Mouse (Mus musculus) intestine, embryonic 14.5 days (tissue): ENCODE results near the gene D6Ertd527e. TPM values are rescaled to one million over a fixed set of nuclear protein-coding genes. Genes with fewer than 3 reads are reported as not detected.

ENCODE experiments used
- ATAC-seq: fragments of 200-750 bp; cut with Nextera tagmentation; replicated peaks from 2 replicates; pipeline ENCODE4 v1.8.0; 2017; ENCODE audit warnings: low read depth, moderate number of reproducible peaks, moderate TSS enrichment, moderate library complexity; ENCODE audit not compliant: low FRiP score, low TSS enrichment
- DNase-seq: peaks from one replicate; pipeline ENCODE4 v3.0.0-alpha.2; 2018; ENCODE audit warnings: low spot score
- H3K27ac ChIP-seq: fragments of 300-500 bp; sonication (generic); 2 replicates; pipeline ENCODE4 v1.5.1; 2014; ENCODE audit warnings: low read depth, mild to moderate bottlenecking, control low read depth
- H3K27me3 ChIP-seq: fragments of 300-500 bp; sonication (generic); replicated peaks from 2 replicates; pipeline ENCODE4 v1.6.1; 2014; ENCODE audit warnings: low read length, control low read depth; ENCODE audit not compliant: control insufficient read depth, insufficient read depth
- H3K36me3 ChIP-seq: fragments of 300-500 bp; sonication (generic); 2 replicates; pipeline ENCODE4 v1.6.1; 2014; ENCODE audit warnings: low read length, control low read depth; ENCODE audit not compliant: control insufficient read depth, insufficient read depth
- H3K4me1 ChIP-seq: fragments of 300-500 bp; sonication (generic); replicated peaks from 2 replicates; pipeline ENCODE4 v1.6.1; 2014; ENCODE audit warnings: low read length, control low read depth, mixed read lengths; ENCODE audit not compliant: control insufficient read depth, insufficient read depth
- H3K4me2 ChIP-seq: fragments of 300-500 bp; sonication (generic); 2 replicates; pipeline ENCODE4 v1.6.1; 2014; ENCODE audit warnings: low read length
- H3K4me3 ChIP-seq: fragments of 300-500 bp; sonication (generic); 2 replicates; pipeline ENCODE4 v1.5.1; 2014; ENCODE audit warnings: low read depth, low read length, control low read depth, mixed read lengths
- H3K9ac ChIP-seq: fragments of 300-500 bp; sonication (generic); 2 replicates; pipeline ENCODE4 v1.6.1; 2014; ENCODE audit warnings: mild to moderate bottlenecking, low read length
- H3K9me3 ChIP-seq: fragments of 300-500 bp; sonication (generic); 2 replicates; pipeline ENCODE4 v1.6.1; 2016; ENCODE audit warnings: low read length, control low read depth; ENCODE audit not compliant: control insufficient read depth
- WGBS: fragments of 180-500 bp; shearing (Covaris S2); extraction: QIAGEN DNeasy Blood & Tissue Kit; methylation state at CpG from one replicate; pipeline ENCODE4 v1.1.7; 2014; 5-methylcytosine and 5-hydroxymethylcytosine counted together
- polyA plus RNA-seq: library from polyadenylated mRNA; unstranded; fragments of >200 nt; fragmentation: Nextera tagmentation; extraction: Ambion mirVana; gene quantifications from 2 replicates; pipeline ENCODE4 v1.2.1, GENCODE M21; 2014

Gene D6Ertd527e
- polyA plus RNA-seq, 1 experiment from 2014 or later, result 0.61 TPM

DNA sequence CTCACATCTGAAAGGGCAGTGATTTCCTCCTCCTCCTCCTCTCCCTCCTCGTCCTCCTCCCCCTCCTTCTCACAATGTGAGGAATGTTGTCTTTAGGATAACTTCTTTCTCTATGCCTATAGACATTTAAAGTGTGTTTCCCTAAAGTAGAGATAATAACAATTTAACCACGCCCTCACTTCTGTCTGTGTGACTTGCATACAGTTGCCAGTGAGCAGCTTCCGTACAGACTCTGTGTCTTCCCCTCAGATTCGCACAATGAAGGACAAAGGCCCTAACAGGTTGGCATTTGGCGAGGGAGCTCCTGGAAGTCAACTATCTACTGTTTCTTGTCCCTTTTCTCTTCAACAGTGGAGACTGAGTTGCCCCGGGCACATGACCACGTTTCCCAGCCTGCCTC, 45.9 kb downstream of the D6Ertd527e start:
- Histone ChIP-seq H3K4me1 (no peaks in the 10 kb centered on the region), H3K4me3 (no peak overlapping the region), H3K9me3 (no peaks in the 10 kb centered on the region), H3K4me2 (no peak overlapping the region), H3K9ac (no peak overlapping the region), H3K27ac (no peak overlapping the region), H3K36me3 (no peaks in the 10 kb centered on the region), H3K27me3 (no peaks in the 10 kb centered on the region)
- ATAC-seq (no peak), DNase-seq (no peak)
- WGBS, result 76% methylated on average over 7 of the region's 7 CpGs

GRCm38 (mm10) chr6:87151427-87151826, 46.9 kb downstream of the D6Ertd527e start:
- no peak overlapping the region for H3K4me3 ChIP-seq
- no peak for ATAC-seq
- DNase-seq, result no peak
- 90% methylated on average over 8 of the region's 8 CpGs for WGBS
- no peaks in the 10 kb centered on the region for H3K4me1 ChIP-seq
- H3K27me3 ChIP-seq, result no peaks in the 10 kb centered on the region
- no peak overlapping the region for H3K9ac ChIP-seq
- H3K27ac ChIP-seq, result no peak overlapping the region
- no peaks in the 10 kb centered on the region for H3K36me3 ChIP-seq
- no peak overlapping the region for H3K4me2 ChIP-seq
- no peaks in the 10 kb centered on the region for H3K9me3 ChIP-seq

GRCm38 (mm10) chr6:87152461-87153230, 48.1 kb downstream of the D6Ertd527e start:
- Histone ChIP-seq H3K27me3 (no peaks in the 10 kb centered on the region), H3K4me3 (no peak overlapping the region), H3K36me3 (no peaks in the 10 kb centered on the region), H3K4me1 (no peaks in the 10 kb centered on the region), H3K9ac (no peak overlapping the region), H3K27ac (no peak overlapping the region), H3K9me3 (no peaks in the 10 kb centered on the region), H3K4me2 (no peak overlapping the region)
- DNase-seq (no peak), ATAC-seq (no peak)
- WGBS, result 67% methylated on average over 21 of the region's 21 CpGs

DNA sequence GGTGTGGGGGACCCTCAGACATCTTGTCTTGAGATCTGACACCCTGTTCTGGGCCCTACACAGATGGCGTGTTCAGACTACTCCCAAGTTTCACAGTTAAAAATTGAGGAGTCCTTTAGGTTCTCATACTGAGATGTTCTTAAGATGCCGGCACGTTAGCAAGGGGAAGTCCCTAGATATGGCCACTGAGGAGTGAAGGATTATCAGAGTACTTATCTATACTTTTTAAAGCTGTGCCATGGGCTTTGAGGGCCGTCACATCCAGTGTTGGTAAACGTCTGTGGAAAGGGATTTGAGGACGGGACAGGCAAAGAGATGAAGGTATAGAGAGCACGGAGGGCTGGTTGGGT, 48.7 kb downstream of the D6Ertd527e start:
- no peak overlapping the region for H3K27ac ChIP-seq
- H3K4me2 ChIP-seq, result no peak overlapping the region
- no peaks in the 10 kb centered on the region for H3K9me3 ChIP-seq
- no peaks in the 10 kb centered on the region for H3K27me3 ChIP-seq
- 77% methylated on average over 7 of the region's 7 CpGs for WGBS
- no peak overlapping the region for H3K4me3 ChIP-seq
- H3K36me3 ChIP-seq, result 0 out of 2 replicates have a peak, but pooled peaks cover 2% of the 10 kb centered on the region
- no peak for ATAC-seq
- no peak overlapping the region for H3K9ac ChIP-seq
- H3K4me1 ChIP-seq, result no peaks in the 10 kb centered on the region
- DNase-seq, result no peak

DNA sequence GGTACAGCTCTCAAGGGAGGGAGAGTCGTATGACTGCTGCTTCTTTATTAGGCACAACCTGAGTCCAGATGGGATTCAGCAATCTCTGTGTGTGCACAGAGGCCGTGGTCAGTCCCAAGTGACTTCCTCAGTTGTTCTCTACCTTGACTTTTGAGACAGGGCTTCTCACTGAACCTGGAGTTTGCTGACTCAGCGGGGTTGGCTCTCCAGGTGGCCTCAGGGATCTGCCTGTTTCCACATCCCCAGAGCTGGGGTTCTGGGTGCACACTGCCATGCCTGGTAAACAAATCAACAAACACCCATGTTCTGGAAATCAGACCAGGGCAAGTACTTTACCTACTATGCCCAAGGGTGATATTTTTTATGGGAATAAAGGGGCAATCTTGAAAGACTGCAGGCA, 49.3 kb downstream of the D6Ertd527e start:
- Histone ChIP-seq H3K27me3 (no peaks in the 10 kb centered on the region), H3K4me1 (no peaks in the 10 kb centered on the region), H3K9ac (no peak overlapping the region), H3K27ac (no peak overlapping the region), H3K4me3 (no peak overlapping the region), H3K9me3 (no peaks in the 10 kb centered on the region), H3K4me2 (no peak overlapping the region), H3K36me3 (0 out of 2 replicates have a peak, but pooled peaks cover 2% of the 10 kb centered on the region)
- WGBS, result 86% methylated on average over 3 of the region's 3 CpGs
- DNase-seq (no peak), ATAC-seq (no peak)

DNA sequence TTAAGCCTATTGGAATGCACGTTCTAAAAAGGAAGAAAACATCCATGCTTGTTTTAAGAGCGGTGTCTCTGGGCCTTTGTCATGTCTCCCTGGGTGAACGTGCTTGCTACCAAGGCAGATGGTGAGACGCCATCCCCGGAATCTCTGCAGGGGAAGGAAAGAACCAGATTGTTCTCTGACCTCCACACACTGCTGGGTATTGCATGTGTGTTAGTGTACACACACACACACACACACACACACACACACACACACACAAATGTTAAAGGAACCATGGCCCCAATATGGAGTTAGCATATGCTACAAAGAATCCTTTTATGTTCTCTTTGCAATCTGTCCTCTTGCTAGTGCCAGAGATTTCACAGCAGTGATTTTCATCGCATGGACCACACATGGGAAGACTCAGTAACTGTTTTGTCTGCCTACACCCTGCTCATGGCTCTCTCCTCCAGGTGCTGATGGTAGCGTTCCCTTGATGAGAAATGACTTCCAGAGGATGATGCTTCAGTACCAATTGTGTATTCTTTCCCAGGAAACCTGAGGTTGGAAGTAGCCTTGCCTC, 53.6 kb downstream of the D6Ertd527e start:
- Histone ChIP-seq H3K36me3 (0 out of 2 replicates have a peak, but pooled peaks cover 2% of the 10 kb centered on the region), H3K9ac (no peak overlapping the region), H3K27ac (no peak overlapping the region), H3K9me3 (no peaks in the 10 kb centered on the region), H3K27me3 (no peaks in the 10 kb centered on the region), H3K4me1 (no peaks in the 10 kb centered on the region; the same call in 1 of the 2 replicates), H3K4me2 (no peak overlapping the region), H3K4me3 (no peak overlapping the region)
- WGBS, result 84% methylated on average over 7 of the region's 7 CpGs
- no peak for ATAC-seq
- no peak for DNase-seq

DNA sequence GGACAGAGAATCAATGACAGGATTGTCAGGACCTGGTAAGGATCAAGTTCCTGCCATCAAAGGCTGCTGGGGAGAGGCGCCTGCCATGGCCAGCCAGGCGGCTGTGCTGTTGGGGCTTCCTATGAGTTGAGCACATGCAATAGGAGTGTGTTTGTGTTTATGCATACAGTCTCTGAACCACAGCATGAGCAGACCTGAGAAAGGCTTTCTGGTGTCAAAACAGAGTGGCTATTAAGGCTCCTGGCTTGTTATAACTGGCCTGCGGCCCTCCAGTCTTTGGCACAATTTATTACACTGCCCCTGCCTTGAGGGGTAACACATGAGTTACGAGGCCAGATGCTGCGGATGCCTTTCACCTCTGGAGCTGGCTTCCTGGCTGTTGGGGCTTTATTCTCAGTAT, 55.6 kb downstream of the D6Ertd527e start:
- no peaks in the 10 kb centered on the region for H3K27me3 ChIP-seq
- no peak overlapping the region for H3K4me2 ChIP-seq
- no peak overlapping the region for H3K4me3 ChIP-seq
- 0 out of 2 replicates have a peak, but pooled peaks cover 2% of the 10 kb centered on the region for H3K36me3 ChIP-seq
- H3K27ac ChIP-seq, result no peak overlapping the region
- H3K9me3 ChIP-seq, result no peaks in the 10 kb centered on the region
- 64% methylated on average over 5 of the region's 5 CpGs for WGBS
- no peaks in the 10 kb centered on the region; the same call in 1 of the 2 replicates for H3K4me1 ChIP-seq
- ATAC-seq, result no peak
- H3K9ac ChIP-seq, result no peak overlapping the region
- DNase-seq, result no peak

DNA sequence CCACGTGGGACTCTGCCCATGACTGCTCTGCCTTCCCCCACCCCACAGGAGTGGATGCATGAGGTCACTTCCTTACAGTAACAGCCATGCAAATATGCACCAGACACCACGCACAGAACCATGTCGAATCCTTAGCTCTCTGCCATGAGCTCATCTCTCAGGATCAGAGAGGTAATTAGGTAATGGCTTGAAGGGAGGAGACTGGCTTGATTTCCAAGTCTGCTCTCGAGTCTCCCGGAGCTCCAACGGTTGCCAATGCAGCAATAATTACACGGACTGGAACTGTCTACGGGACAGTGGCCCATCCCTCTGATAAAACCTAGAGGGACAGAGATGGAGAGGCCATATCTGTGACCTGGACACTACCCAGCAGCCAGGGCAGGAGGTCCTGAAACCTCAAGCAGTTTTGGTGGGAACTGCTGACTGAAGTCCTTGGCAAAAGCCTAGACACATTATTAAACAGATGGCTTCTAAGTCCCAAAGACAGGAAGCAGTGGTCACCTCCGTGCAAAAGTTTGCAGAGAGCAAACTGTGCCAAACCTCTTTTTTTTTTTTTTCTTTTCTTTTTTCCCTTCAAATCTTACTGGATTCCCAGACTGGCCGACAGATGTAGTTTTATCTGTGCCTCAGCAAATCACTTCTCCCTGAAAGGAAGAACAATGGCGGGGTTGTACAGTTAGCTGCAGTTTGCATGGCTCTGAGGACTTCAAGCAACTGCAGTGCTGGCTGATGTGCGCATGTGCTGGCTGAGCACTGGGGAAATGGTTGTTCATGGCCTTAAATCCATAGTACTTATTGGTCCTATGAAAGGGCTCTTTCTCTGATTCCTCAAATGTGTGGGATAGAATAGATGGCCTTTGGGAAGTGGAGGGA, 57.1 kb downstream of the D6Ertd527e start:
- no peak for ATAC-seq
- Histone ChIP-seq H3K9me3 (no peaks in the 10 kb centered on the region), H3K27me3 (no peaks in the 10 kb centered on the region), H3K27ac (no peak overlapping the region), H3K4me1 (no peaks in the 10 kb centered on the region; the same call in 1 of the 2 replicates), H3K36me3 (0 out of 2 replicates have a peak, but pooled peaks cover 2% of the 10 kb centered on the region), H3K4me3 (no peak overlapping the region), H3K9ac (no peak overlapping the region), H3K4me2 (no peak overlapping the region)
- 53% methylated on average over 12 of the region's 12 CpGs for WGBS
- no peak for DNase-seq
